Mouse (Mus musculus): ENCODE results near the gene Eddm3b.
"Not testable (repeated sequence)": the region's sequence is repeated elsewhere in the genome, so short reads cannot be mapped to it uniquely, and the experiment has no call there.

The Eddm3b gene

DNA sequence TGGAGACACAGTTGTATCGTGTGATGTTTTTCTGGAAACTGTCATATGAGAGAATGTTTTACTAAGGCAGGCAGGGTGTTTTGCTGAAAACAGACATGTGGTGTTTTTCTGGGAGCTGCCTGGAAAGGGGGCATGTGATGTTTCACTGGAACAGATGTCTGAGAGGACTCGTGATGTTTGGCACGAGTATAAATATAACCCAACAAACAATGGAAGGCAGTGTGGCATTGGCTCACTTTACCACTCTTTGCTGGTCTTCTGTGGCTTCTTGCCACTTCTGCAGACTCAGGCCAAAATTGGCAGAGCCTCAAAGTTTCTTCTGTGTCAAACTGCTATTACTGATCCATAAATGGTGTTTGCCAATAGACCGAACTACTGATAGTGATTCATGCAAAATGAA is 29.1 kb downstream of the Eddm3b start:
- DNase-seq (ENCODE audit: inconsistent ontology term): peak; percentile 69

DNA sequence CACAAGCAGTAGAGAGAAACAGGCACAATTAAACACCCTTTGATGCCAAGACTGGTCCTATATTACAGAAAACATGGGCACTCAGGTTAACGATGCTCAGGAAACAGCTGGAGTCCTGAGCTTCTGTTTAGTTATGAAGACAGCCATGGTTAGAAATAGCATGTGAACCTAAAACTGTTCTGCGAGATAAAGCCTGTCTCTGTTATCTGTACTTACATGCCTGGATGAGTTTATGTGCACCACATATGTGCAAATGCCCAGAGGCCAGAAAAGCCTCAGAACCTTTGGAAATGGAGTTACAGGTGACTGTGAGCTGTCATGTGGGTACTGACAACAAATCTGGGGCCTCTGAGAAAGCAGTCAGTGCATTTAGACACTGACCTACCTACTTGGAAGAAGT is 29.7 kb downstream of the Eddm3b start:
- no peak for DNase-seq (ENCODE audit: inconsistent ontology term)

DNA sequence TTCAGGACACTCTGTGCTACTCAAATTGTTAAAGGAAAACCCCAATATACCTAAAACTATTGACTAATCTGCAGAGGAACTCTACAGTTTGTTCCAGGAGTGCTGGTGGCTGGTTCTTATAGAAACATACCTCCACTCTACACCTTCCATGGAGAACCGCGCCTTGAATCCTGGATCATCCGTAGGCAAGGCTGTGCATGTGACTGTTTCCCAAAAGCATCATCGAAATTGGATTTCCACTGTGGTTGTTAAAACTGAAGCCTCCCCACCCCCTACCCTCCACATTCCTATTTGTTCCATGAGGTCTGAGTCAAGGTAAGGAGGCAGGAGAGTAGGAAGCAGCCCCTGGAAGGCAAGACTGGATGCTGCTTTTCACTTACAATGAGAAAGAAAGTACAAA is 30.2 kb downstream of the Eddm3b start:
- no peak for DNase-seq (ENCODE audit: inconsistent ontology term)

DNA sequence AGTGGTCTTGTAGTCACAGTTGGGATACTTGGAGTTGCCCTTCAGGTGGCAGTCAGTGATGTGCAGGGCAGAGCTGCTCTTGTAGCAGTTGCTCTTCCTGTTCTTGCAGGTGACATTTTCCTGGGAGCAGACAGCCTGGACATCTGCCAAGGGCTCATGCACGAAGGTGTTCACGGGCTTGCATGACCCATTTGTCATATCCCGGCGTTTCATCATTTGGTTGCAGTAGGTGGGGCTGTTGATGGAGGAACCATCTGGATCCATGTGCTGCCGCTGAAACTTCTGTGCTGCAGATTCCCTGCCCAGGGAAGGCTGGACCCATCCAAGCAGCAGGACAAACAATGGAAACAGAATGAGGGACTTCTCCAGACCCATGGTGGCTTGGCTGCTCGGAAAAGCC is 31.3 kb downstream of the Eddm3b start:
- DNase-seq (ENCODE audit: inconsistent ontology term): no peak

DNA sequence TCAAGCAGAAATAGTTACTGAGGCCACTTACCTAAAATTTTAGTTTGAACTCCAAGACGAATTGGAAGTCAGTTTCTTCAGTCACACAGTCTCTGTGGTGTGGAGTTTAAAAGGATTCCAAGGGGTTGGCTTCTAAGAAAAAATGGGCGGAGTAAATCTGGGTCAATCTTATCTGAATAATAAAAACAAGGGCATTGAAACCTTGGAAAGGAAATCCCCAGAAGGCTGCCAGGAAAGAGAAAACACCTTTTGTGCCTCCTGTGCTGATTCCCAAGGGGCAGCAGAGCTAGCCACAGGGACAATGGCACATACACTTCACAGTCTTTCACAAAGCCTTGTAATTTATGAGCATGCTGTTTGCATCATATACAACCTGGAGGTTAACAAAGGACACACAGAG is 32.5 kb downstream of the Eddm3b start, which contains the start of gene Rnase1:
Gene Rnase1, minus strand, starts transcription at position 101 of the 400 bp plus-strand sequence.
- DNase-seq (ENCODE audit: inconsistent ontology term): no peak

DNA sequence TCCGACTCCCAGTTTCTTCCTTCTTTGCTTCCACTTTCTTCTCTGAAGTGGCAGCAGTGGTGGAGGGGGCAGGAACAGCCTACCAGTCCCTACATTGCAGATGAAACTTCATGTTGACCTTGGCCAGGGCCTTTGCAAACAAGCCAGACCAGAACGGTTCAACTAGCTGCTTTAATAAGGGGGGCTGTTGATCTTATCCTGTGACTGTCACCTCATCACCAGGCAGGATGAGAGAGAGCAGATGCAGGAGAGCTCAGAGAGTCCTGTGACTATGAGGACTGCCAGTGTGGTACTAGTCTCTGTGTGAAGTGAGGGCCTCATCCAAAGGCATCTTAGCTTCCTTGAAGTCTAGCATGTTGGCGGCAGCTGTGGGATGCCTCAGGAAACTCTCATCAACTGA is 33.8 kb downstream of the Eddm3b start:
- no peak for DNase-seq (ENCODE audit: inconsistent ontology term)

DNA sequence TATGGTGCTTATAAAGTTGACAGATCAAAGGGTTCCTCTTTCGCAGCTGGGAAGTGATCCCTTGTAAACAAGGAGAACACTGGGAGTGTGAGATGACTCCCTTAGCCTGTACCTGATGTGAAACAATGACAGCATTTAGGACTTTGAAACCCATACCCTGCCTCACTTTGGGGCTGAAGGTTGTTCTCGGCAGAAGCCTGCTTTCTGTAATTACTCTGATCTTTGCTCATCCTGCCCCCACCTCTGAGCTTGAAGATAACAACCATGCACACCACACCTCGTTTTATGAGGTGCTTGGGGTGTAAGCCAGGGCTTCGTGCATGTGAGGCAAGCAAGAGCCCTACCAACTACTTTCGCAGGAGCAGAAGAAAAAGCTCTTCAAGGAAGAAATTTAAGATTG is 34.9 kb downstream of the Eddm3b start:
- DNase-seq (ENCODE audit: inconsistent ontology term): no peak

DNA sequence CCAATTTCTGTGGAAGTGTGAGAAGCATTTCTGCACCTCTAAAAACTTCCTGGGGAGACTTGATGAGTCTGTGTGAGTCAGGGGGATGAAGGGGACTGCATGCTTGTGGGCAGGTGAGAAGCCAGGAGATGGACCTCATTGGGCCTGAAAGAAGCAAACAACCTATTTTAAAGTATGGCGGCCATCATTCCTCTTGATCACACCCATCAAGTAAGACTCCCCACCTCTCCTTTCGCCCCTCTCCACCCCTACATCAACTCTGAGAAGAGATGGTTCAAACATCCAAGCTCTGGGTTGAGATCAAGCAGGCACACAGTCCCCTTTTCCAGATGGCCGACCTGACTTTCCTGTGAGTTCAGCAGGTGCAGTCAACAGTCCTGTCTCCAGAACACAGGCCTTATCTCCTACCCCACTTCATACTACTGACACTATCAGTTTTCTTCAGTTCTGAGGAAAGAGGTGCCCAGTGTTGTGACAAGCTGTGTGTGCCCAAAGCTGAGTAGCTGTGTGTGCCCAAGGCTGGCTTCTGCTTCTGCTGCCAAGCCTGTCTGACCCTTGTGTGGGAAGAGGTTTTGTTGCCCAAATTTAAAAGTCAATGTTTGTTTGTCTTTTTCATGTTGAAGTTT is 36.1 kb downstream of the Eddm3b start:
- DNase-seq (ENCODE audit: inconsistent ontology term): no peak

DNA sequence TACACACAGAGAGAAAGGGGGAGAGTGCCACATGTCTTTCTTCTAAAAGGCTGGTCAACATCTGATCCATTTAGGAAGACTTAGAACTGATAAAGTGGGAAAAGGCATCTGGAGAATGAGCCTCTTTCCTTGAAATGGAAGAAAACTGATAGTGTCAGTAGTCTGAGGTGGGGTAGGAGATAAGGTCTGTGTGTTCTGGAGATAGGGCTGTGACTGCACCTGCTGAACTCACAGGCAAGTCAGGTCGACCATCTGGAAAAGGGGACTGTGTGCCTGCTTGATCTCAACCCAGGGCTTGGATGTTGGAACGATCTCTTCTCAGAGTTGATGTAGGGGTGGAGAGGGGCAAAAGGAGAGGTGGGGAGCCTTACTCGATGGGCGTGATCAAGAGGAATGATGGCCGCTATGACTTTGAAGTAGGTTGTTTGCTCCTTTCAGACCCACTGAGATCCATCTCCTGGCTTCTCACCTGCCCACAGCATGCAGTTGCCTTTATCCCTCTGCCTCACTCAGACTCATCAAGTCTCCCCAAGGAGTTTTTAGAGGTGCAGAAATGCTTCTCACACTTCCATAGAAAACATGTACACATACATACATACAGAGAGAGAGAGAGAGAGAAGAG is 38.1 kb downstream of the Eddm3b start:
- DNase-seq (ENCODE audit: inconsistent ontology term): no peak

DNA sequence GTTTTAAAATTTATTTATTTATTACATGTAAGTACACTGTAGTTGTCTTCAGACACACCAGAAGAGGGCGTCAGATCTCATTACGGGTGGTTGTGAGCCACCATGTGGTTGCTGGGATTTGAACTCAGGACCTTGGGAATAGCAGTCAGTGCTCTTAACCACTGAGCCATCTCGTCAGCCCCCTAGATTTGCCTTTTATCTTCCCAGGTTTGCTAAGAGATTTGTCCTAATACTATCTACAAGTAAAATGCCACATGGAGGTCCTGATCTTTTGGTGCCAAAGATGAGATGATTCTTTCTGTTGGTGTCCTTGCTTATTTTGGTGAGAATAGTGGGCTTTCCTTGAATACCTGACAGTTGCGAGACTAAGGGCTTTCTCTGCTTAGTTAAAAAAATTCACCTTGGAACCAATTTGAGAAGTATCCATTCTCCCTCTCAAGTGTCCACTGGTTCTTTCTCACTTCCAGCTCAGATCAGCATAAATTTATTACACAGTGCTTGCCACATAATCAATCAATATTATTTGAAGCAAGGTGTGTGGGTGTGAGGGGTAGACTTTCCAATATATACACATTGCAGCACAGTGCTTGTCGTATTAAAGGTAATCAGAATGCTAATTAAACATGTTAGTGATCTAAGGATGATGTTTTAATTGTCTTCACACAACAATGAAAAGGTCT is 42.0 kb downstream of the Eddm3b start:
- no peak for DNase-seq (ENCODE audit: inconsistent ontology term)

DNA sequence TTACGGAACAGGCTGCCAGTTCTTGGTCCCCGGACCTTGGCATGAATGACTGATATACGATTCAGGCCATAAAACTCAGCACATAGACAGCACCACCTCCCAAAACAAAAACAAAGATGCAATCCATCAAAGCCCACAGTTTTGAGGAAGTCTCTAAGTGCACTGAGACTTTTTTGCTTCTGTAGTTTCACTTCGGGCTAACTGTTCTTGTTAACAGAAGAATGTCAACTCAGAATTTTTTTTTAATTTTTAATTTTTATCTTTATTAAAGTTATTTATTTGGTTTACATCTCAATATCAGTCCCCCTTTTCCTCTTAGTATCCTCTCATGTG is 42.5 kb downstream of the Eddm3b start:
- no peak for DNase-seq (ENCODE audit: inconsistent ontology term)

DNA sequence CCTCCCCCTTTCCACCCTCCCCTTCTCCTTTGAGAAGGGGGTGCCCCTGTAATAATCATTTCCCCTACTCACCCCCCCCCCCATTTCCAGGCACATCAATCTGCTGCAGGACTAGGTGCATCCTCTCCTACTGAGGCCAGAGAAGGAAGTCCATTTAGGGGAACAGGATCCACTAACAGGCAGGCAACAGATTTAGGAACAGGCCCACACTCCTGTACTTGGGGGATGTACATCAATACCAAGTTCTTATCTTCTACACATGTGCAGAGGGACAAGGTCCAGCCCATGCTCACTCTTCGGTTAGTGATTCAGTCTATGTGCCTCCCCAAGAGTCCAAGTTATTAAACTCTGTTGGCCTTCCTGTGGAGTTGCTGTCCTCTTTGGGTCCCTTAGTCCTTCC is 42.8 kb downstream of the Eddm3b start:
- DNase-seq (ENCODE audit: inconsistent ontology term): no peak

DNA sequence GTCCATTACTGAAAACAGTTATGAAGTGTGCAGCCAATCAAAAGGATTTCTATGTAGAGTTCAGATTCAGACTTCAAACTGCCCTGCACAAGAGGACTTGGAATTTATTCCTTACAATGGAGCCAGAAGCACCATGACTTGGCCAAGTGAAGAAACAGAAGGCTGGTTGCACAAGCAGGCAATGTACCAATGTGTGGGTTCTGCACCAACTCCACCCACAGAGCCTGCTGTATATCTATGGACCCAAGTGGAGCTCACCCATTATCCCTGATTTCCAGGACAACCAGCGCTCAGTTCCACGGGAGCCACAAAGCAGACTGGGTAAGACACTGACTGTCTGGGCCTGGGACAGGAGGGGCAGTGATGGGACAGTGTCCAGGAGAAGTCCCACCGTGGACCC is 47.8 kb downstream of the Eddm3b start, which contains the start of gene Rnase2b:
Gene Rnase2b, plus strand, starts transcription at position 285 of the 400 bp plus-strand sequence.
- not testable (repeated sequence) for DNase-seq (ENCODE audit: inconsistent ontology term)

DNA sequence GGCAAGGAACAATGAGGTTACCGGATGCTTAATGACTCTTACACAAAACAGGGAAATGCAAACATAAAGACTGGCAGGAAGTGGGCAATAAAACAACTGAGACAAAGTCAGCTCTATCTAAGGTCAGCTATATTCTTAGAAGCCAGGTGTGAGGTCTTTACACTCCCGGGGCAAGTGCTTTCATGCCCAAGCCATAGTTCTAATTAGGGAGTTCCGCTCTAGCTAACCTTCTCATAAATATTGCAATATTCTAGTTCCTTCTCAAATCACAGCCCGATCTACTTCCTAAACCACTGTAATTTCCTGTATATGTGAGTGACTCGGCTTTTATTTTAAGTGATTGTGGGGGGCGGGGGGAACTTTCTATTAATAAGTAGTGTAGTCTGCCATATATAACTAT is 49.1 kb downstream of the Eddm3b start:
- not testable (repeated sequence) for DNase-seq (ENCODE audit: inconsistent ontology term)

DNA sequence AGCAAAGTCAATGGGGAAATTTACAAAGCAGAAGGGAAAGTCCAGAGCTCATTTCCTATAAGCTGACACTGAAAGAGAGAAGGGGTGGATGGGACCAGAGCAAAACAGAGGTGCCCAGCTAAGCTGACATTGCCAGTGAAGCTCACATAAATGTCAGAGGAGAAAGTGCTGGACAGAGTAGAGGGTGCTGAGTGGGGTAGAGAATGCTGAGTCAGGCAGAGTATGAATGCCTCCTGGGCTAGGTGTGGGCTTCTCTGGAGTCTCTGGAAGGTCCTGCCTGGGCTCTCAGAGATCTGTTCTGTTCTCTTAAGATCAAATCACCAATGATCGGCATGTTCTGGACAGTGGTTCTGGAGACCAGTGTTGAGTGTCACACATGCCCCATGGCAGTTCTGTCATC is 51.2 kb downstream of the Eddm3b start:
- no peak for DNase-seq (ENCODE audit: inconsistent ontology term)

DNA sequence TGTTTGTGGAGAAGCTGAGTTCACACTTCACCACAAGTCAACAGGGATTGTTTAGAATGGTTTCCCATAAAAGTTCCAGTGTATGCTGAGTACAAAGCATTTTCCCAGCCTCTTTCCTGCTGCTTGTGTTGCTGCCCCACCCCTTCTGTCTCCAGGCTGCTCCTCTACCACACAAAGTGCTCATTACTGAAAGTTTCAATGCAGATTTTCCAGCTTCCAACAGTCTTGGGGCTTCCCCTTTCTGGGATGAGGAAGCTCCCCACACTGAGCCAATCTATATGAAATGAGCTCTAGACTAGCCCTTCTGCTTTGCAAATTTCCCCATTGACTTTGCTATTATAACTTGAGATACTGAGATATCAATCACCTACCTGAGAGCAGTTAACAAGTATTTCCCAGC is 51.8 kb downstream of the Eddm3b start:
- DNase-seq (ENCODE audit: inconsistent ontology term): no peak
